Mouse (Mus musculus) bone marrow, adult 2 months (tissue): Measurements from ENCODE around the gene Tbr1. TPM values are rescaled to one million over a fixed set of nuclear protein-coding genes. Genes with fewer than 3 reads are reported as not detected.

Source experiments
- H3K27ac ChIP-seq: fragments of 200-500 bp; 2 replicates; pipeline ENCODE4 v1.5.1; 2012; ENCODE audit warnings: low read depth, mild to moderate bottlenecking, control low read depth, inconsistent platforms, low read length; ENCODE audit not compliant: control insufficient read depth, poor library complexity, insufficient read depth
- H3K4me1 ChIP-seq: fragments of 200-500 bp; 2 replicates; pipeline ENCODE4 v1.6.1; 2011; ENCODE audit warnings: low read length; ENCODE audit not compliant: control insufficient read depth, insufficient read depth
- H3K4me3 ChIP-seq: fragments of 200-500 bp; replicated peaks from 2 replicates; pipeline ENCODE3; 2011; ENCODE audit warnings: mild to moderate bottlenecking, low read depth, low read length, control low read depth; ENCODE audit not compliant: control insufficient read depth
- CTCF ChIP-seq: fragments of 200-500 bp; IDR thresholded peaks from 2 replicates; pipeline ENCODE4 v1.5.1; 2011; ENCODE audit warnings: low read length, control low read depth; ENCODE audit not compliant: control insufficient read depth, insufficient read depth
- POLR2A ChIP-seq: fragments of 200-500 bp; IDR thresholded peaks from 2 replicates; pipeline ENCODE4 v1.6.1; 2011; ENCODE audit warnings: low read depth, mild to moderate bottlenecking, control low read depth, low read length, borderline replicate concordance; ENCODE audit not compliant: control insufficient read depth
- WGBS: fragments of 180-500 bp; shearing (Covaris S2); methylation state at CpG from one replicate; pipeline ENCODE4 v1.1.7; 2018; 5-methylcytosine and 5-hydroxymethylcytosine counted together
- polyA plus RNA-seq: library from polyadenylated mRNA; stranded (reverse); fragments of >200 nt; gene quantifications from 2 replicates; pipeline ENCODE4 v1.2.4, GENCODE M21; 2011; ENCODE audit warnings: low replicate concordance; ENCODE audit not compliant: missing spikeins, insufficient read depth, insufficient read length

Gene Tbr1
- polyA plus RNA-seq, 1 experiment = not detected

DNA sequence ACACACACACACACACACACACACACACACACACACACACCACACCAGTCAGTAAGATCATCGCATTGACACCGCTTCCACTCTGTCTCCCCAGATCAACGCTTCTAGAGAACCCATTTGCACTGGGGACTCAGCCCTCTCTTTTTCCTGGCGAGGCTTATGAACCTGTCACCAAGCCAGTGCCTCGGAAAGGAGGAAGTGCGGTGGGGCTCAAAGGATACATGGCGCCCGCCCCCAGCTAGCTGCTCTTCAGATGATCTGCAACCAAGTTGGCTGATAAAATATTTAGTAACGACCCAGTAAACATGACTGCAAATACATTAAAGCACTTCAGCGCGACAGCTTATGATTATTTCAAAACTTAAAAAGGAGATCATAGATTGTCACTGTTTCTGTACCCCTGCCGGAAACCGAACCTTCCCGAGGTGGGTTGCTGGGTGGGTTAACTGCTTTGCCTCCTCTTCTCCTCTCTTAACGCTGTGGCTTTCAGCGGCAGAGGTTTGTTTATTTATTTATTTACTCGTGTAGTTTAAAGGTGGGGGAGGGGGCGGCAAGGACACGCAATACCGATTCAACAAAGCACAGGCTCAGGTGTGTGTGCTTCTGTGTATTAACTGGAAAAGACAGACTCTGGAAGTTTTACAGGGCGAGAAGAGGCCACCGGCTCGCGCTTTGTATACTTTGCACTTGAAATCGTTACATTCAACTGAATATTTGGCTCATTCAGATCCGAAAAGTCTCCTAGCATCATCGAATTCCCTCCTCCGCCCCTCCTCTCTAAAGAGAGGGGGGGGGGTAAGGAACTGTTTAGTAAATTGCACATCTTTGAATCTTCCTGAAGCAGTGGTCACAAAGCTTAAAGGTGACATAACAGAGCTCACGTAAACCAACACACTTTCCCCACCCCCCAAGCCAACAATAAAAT is 975 bp downstream of the Tbr1 start:
- no peak for TF ChIP-seq CTCF
- TF ChIP-seq POLR2A = no peak
- H3K4me3 ChIP-seq = no peak overlapping the region
- WGBS = 3% methylated on average over 29 of the region's 29 CpGs
- no peak overlapping the region for H3K27ac ChIP-seq
- H3K4me1 ChIP-seq = no peaks in the 10 kb centered on the region; the same call in none of the 2 replicates

DNA sequence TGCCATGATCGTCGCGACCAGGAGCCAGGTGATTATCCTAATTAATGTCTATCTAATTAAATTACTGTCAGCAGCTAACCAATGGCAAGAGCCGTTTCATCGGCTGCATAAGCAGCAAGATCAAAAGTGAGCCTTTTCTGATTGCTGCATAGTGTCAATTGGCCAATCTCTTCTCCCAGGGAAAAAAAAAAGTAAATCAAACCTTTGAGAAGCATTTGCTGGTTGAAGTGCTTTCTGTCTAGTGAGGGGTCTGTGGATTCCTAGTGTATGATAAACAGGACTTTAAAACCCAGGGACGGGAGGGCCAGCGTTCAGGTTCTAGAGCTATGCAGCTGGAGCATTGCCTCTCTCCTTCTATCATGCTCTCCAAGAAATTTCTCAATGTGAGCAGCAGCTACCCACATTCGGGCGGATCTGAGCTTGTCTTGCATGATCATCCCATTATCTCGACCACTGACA is 1.7 kb downstream of the Tbr1 start:
- H3K4me3 ChIP-seq = no peak overlapping the region
- 5% methylated on average over 10 of the region's 10 CpGs for WGBS
- no peak for TF ChIP-seq CTCF

DNA sequence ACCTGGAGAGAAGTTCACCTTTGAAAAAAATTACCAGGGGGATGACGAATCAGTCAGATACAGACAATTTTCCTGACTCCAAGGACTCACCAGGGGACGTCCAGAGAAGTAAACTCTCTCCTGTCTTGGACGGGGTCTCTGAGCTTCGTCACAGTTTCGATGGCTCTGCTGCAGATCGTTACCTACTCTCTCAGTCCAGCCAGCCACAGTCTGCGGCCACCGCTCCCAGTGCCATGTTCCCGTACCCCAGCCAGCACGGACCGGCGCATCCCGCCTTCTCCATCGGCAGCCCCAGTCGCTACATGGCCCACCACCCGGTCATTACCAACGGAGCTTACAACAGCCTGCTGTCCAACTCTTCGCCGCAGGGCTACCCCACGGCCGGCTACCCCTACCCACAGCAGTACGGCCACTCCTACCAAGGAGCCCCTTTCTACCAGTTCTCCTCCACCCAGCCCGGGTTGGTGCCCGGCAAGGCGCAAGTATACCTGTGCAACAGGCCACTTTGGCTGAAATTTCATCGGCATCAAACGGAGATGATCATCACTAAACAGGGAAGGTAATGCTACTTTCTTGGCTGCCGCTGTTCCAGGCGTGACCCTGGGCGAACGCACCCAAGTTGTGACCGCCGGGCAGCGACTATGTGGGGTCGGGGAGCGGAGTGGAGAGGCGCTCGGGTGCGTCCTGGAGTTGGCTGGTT is 2.3 kb downstream of the Tbr1 start:
- no peak overlapping the region for H3K4me3 ChIP-seq

More for the DNA sequence above, 1.7 kb downstream of the Tbr1 start:
- H3K27ac ChIP-seq = no peak overlapping the region
- no peaks in the 10 kb centered on the region; the same call in none of the 2 replicates for H3K4me1 ChIP-seq

DNA sequence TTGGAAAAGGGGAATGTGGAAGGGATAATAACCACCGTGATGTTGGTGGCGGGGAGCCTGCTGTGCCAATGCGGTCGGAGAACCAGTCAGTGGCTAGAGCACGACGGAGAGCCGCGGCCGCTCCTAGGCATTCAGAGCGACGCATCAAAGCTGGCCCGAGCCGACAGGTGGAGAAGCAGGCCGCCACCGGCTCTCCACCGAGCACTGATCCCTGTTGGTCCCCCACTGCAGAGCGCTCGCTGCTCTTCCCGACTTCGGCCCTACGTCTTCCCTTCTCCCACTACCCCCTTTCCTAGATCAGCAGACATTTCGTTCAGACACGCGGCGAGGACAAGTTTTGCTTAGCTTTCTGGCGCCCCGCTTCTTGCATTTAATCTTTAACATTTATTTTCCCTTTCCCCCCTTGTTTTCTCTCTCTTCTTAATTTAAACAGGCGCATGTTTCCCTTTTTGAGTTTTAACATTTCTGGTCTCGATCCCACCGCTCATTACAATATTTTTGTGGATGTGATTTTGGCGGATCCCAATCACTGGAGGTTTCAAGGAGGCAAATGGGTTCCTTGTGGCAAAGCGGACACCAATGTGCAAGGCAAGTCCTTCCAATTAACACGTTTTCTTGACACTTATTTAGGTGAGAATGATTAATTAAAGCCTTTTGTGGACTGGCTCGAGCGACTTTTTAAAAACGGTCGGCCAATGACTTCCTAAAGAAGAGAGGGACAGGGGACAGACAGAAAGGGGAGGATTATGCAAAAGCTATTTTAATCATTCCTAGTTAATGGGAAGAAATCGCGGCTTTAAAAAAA is 3.0 kb downstream of the Tbr1 start:
- H3K4me3 ChIP-seq = no peak overlapping the region
- H3K27ac ChIP-seq = no peak overlapping the region
- 4% methylated on average over 39 of the region's 39 CpGs for WGBS
- no peaks in the 10 kb centered on the region; the same call in none of the 2 replicates for H3K4me1 ChIP-seq
- TF ChIP-seq POLR2A = no peak
- no peak for TF ChIP-seq CTCF

More for the DNA sequence above, 2.3 kb downstream of the Tbr1 start:
- WGBS = 6% methylated on average over 39 of the region's 39 CpGs
- Histone ChIP-seq H3K4me1 (no peaks in the 10 kb centered on the region; the same call in none of the 2 replicates), H3K27ac (no peak overlapping the region)
- TF ChIP-seq POLR2A = no peak
- no peak for TF ChIP-seq CTCF

DNA sequence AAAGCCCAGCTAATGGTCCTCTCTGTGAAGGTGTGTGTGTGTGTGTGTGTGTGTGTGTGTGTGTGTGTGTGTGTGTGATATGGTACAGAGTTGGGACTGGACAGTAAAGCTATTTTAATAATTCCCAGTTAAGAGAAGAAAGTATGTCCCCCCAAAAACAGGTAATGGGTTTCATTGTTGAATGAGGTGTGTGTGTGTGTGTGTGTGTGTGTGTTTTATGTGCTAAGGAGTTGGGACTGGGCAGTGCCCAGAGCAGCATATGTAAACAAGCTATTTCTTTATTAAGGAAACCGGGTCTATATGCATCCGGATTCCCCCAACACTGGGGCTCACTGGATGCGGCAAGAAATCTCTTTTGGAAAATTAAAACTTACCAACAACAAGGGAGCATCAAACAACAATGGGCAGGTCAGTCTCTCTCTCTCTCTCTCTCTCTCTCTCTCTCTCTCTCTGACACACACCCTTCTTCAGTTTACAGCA is 3.7 kb downstream of the Tbr1 start:
- H3K4me1 ChIP-seq = no peaks in the 10 kb centered on the region; the same call in none of the 2 replicates
- WGBS = 4% methylated on average over 3 of the region's 3 CpGs
- no peak for TF ChIP-seq POLR2A
- TF ChIP-seq CTCF = no peak

DNA sequence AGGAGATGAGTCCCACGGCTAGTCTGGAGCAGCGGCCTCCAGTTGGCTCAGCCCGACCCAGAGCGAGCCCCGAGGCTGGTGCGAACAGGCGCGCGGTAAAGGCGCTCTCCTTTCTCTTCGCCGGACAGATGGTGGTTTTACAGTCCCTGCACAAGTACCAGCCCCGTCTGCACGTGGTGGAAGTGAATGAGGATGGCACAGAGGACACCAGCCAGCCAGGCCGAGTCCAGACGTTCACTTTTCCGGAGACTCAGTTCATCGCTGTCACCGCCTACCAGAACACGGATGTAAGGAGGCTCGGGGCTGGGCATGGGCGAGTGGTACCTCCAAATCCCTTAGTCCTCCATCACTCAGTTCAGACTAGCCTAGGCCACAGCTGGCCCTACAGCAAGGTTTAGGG is 4.4 kb downstream of the Tbr1 start:
- TF ChIP-seq POLR2A (no peak), CTCF (no peak)
- H3K27ac ChIP-seq = no peak overlapping the region
- no peaks in the 10 kb centered on the region; the same call in none of the 2 replicates for H3K4me1 ChIP-seq
- WGBS = 2% methylated on average over 22 of the region's 22 CpGs
- no peak overlapping the region for H3K4me3 ChIP-seq

More for the DNA sequence above, 3.7 kb downstream of the Tbr1 start:
- no peak overlapping the region for H3K4me3 ChIP-seq
- no peak overlapping the region for H3K27ac ChIP-seq

DNA sequence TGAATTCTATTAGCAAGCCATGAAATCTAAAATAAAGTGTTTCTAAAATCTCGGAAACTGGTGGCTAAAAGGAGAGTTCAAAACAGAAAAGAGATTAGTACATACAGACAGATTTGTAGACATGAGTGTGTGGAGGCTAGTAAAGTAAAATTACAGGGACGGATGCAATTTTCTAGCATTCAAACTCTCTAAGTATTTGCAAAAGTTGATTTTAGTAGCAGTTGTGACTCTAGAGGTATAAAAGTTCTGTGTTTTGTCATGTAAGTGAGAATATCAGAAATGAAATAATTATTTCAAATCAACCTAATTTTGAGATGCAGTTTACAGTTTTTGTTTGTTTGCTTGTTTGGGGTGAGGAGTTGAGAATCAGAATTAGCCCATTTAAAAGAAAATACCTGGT is 5.1 kb downstream of the Tbr1 start:
- TF ChIP-seq POLR2A = no peak
- no peak for TF ChIP-seq CTCF
- Histone ChIP-seq H3K27ac (no peak overlapping the region), H3K4me3 (no peak overlapping the region), H3K4me1 (no peaks in the 10 kb centered on the region; the same call in none of the 2 replicates)
- 39% methylated on average over 2 of the region's 2 CpGs for WGBS

DNA sequence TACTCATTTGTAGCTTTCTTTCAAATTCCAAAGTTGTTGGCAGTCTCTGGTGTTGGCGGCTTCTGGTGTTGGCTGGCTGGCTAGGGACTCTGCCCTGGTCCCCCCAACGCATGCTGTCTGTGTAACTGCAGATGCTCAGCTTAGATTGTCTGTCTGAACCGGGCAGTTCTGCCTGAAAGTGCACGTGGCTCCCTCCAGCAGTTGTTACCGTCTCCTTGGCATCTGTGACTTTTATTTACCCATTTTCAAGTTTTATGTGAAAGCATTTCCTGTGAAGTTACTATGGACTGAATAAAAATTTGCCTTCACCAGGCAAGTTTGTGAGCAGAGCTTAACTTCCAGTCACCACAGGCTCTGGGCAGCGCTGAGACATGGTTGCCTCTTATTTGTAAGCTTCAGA is 6.0 kb downstream of the Tbr1 start:
- Histone ChIP-seq H3K4me1 (no peaks in the 10 kb centered on the region; the same call in 1 of the 2 replicates), H3K27ac (no peak overlapping the region), H3K4me3 (no peak overlapping the region)
- WGBS = 3% methylated on average over 6 of the region's 6 CpGs
- TF ChIP-seq CTCF (no peak), POLR2A (no peak)
